Mouse (Mus musculus) embryonic facial prominence, embryonic 11.5 days (tissue): ENCODE measurements around the gene Nwd2. TPM values are rescaled to one million over a fixed set of nuclear protein-coding genes. Genes with fewer than 3 reads are reported as not detected.

Experiments used
- ATAC-seq: fragments of 200-750 bp; cut with Nextera tagmentation; replicated peaks from 2 replicates; pipeline ENCODE4 v1.8.0; 2017; ENCODE audit warnings: low read depth; ENCODE audit not compliant: insufficient number of reproducible peaks, low FRiP score, low TSS enrichment
- DNase-seq: peaks from one replicate; pipeline ENCODE4 v3.0.0-alpha.2; 2015; ENCODE audit warnings: low spot score
- H3K27ac ChIP-seq: fragments of 300-500 bp; sonication (generic); replicated peaks from 2 replicates; pipeline ENCODE4 v1.5.1; 2014; ENCODE audit warnings: mild to moderate bottlenecking, low read depth, low read length, control low read depth
- H3K27me3 ChIP-seq: fragments of 300-500 bp; sonication (generic); 2 replicates; pipeline ENCODE4 v1.6.1; 2014; ENCODE audit warnings: mild to moderate bottlenecking, low read length, moderate library complexity, mixed read lengths; ENCODE audit not compliant: control insufficient read depth, insufficient read depth
- H3K36me3 ChIP-seq: fragments of 300-500 bp; sonication (generic); replicated peaks from 2 replicates; pipeline ENCODE4 v1.6.1; 2014; ENCODE audit warnings: low read depth, mild to moderate bottlenecking, low read length, moderate library complexity, mixed read lengths; ENCODE audit not compliant: control insufficient read depth, insufficient read depth
- H3K4me1 ChIP-seq: fragments of 300-500 bp; sonication (generic); 2 replicates; pipeline ENCODE4 v1.6.1; 2014; ENCODE audit warnings: low read length, mixed read lengths; ENCODE audit not compliant: control insufficient read depth, insufficient read depth
- H3K4me2 ChIP-seq: fragments of 300-500 bp; sonication (generic); 2 replicates; pipeline ENCODE4 v1.6.1; 2014; ENCODE audit warnings: low read depth, mild to moderate bottlenecking, control low read depth, low read length, moderate library complexity
- H3K4me3 ChIP-seq: fragments of 300-500 bp; sonication (generic); 2 replicates; pipeline ENCODE4 v1.5.1; 2014; ENCODE audit warnings: low read depth, low read length, control low read depth
- H3K9ac ChIP-seq: fragments of 300-500 bp; sonication (generic); replicated peaks from 2 replicates; pipeline ENCODE4 v1.6.1; 2014; ENCODE audit warnings: mild to moderate bottlenecking, control low read depth, low read length
- H3K9me3 ChIP-seq: fragments of 300-500 bp; sonication (generic); replicated peaks from 2 replicates; pipeline ENCODE4 v1.6.1; 2016; ENCODE audit warnings: mild to moderate bottlenecking, low read length, inconsistent platforms, mixed read lengths; ENCODE audit not compliant: control insufficient read depth
- WGBS: fragments of 180-500 bp; shearing (Covaris S2); extraction: QIAGEN DNeasy Blood & Tissue Kit; methylation state at CpG from one replicate; pipeline ENCODE4 v1.1.7; 2014; 5-methylcytosine and 5-hydroxymethylcytosine counted together
- polyA plus RNA-seq: library from polyadenylated mRNA; unstranded; fragments of >200 nt; fragmentation: Nextera tagmentation; extraction: Ambion mirVana; gene quantifications from 2 replicates; pipeline ENCODE4 v1.2.1, GENCODE M21; 2014

The Nwd2 gene
- polyA plus RNA-seq, 1 experiment from 2014 or later, result 1.5 TPM

DNA sequence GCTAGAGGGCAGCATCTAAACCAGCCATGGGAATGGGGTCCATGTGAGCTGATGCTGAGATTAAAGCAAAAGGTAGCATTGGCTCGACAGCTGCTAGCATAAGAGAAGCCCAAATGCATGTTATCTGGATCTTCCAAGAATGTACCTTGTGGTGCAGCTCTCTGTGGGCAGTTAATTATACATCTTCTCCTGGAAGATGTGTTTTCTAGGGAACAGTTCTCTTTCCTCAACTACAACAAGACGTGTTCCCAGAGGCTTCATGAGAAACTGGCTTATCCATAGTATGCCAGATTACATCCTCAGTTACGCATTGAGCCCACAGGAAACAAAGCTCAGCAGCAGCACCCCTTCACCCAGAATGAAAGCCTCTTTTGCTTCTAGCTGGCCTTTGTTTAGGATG, 80.1 kb downstream of the Nwd2 start:
- WGBS, result 63% methylated on average over 3 of the region's 3 CpGs
- no peaks in the 10 kb centered on the region for H3K4me1 ChIP-seq
- no peak overlapping the region for H3K4me2 ChIP-seq
- no peak overlapping the region for H3K9ac ChIP-seq
- ATAC-seq, result no peak
- DNase-seq, result no peak
- H3K36me3 ChIP-seq, result no peaks in the 10 kb centered on the region
- no peaks in the 10 kb centered on the region for H3K27me3 ChIP-seq
- no peak overlapping the region for H3K27ac ChIP-seq
- no peaks in the 10 kb centered on the region for H3K9me3 ChIP-seq
- no peak overlapping the region for H3K4me3 ChIP-seq

DNA sequence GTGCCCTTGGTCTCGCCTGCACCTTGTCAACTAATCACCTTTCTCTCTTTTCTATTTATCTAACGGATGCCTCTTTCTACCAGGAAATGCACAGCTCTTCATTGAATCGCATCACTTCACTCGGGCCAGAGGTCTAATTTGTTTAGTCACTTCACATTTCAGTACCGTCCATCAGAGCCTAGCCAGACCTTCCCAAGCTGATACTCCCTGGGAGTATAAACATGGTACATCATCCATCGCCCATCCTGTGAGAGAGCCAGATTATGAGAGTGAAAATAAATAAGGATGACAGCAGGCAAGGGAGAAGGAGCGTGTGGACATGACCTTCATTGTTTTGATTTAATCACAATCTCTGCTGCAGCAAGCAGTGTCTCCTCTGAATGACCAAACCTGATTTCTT, 86.6 kb downstream of the Nwd2 start:
- no peak overlapping the region for H3K4me3 ChIP-seq
- ATAC-seq, result no peak
- H3K4me1 ChIP-seq, result no peaks in the 10 kb centered on the region
- 74% methylated on average over 7 of the region's 7 CpGs for WGBS
- H3K9ac ChIP-seq, result no peak overlapping the region
- no peaks in the 10 kb centered on the region for H3K9me3 ChIP-seq
- no peak overlapping the region for H3K27ac ChIP-seq
- no peak overlapping the region for H3K4me2 ChIP-seq
- DNase-seq, result no peak
- no peaks in the 10 kb centered on the region for H3K27me3 ChIP-seq
- H3K36me3 ChIP-seq, result no peaks in the 10 kb centered on the region

DNA sequence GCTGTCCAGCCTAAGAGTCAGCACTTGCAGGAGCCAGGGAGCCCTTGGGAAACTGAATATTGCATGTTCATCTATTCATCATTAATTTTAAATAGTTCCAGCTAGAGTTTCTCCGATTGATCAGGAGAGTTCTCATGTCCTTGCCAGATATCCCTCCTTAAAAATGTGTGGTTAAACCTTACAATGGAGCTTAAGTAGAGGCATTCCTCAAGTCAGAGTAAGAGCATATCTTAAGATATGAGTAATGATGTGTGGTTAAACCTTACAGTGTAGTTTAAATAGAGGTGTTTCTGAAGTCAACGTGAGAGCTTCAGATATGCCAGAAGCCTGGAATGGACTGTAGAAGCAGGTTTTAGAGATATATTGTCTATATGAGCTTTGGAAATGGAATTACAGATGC, 94.5 kb downstream of the Nwd2 start:
- H3K36me3 ChIP-seq, result no peaks in the 10 kb centered on the region
- H3K4me3 ChIP-seq, result no peak overlapping the region
- ATAC-seq (no peak), DNase-seq (no peak)
- no peaks in the 10 kb centered on the region for H3K9me3 ChIP-seq
- no peaks in the 10 kb centered on the region for H3K4me1 ChIP-seq
- no peaks in the 10 kb centered on the region for H3K27me3 ChIP-seq
- H3K9ac ChIP-seq, result no peak overlapping the region
- no peak overlapping the region for H3K4me2 ChIP-seq
- 89% methylated on average over 2 of the region's 2 CpGs for WGBS
- no peak overlapping the region for H3K27ac ChIP-seq

DNA sequence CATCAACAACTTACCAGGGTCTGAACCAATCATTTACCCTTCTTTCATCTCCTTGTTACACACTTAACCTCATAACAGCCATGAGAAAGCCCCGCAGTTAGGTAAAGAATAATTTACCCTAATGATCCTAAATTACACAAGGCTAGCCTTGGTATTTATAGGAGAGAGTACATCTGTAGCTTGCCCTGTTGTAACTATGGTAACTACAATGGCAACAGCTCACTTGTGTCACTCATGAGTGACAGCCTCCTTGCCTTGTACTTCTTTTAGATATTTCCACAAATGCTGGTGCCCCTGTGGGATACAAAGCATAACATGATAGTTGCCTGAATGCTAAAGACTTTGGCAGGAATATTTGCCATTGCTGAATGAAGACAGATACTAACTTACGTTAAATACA, 99.4 kb downstream of the Nwd2 start:
- no peaks in the 10 kb centered on the region for H3K4me1 ChIP-seq
- no peak overlapping the region for H3K4me2 ChIP-seq
- H3K27me3 ChIP-seq, result no peaks in the 10 kb centered on the region
- 69% methylated on average over 2 of the region's 2 CpGs for WGBS
- no peaks in the 10 kb centered on the region for H3K36me3 ChIP-seq
- H3K9me3 ChIP-seq, result no peaks in the 10 kb centered on the region
- ATAC-seq (no peak), DNase-seq (no peak)
- no peak overlapping the region for H3K9ac ChIP-seq
- H3K27ac ChIP-seq, result no peak overlapping the region
- H3K4me3 ChIP-seq, result no peak overlapping the region

DNA sequence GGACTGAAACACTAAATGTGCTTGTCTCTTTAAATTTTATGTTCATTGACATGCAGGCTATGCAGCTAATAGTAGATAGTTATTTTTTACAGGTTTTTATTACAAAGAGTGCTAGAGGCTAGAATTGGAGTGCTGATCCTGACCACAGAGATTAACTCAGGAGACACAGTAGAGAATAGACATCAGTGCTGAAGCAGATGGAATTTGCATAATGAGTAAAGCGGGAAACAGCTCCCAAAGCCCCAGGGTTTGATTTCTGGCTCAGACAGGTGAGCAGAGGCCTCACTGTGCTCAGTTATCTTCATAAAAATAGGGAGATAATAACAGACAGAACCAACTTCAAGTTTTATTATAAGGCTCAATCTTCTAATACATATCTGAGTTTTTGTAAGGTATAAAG, 99.9 kb downstream of the Nwd2 start:
- no peaks in the 10 kb centered on the region for H3K27me3 ChIP-seq
- no peak overlapping the region for H3K27ac ChIP-seq

DNA sequence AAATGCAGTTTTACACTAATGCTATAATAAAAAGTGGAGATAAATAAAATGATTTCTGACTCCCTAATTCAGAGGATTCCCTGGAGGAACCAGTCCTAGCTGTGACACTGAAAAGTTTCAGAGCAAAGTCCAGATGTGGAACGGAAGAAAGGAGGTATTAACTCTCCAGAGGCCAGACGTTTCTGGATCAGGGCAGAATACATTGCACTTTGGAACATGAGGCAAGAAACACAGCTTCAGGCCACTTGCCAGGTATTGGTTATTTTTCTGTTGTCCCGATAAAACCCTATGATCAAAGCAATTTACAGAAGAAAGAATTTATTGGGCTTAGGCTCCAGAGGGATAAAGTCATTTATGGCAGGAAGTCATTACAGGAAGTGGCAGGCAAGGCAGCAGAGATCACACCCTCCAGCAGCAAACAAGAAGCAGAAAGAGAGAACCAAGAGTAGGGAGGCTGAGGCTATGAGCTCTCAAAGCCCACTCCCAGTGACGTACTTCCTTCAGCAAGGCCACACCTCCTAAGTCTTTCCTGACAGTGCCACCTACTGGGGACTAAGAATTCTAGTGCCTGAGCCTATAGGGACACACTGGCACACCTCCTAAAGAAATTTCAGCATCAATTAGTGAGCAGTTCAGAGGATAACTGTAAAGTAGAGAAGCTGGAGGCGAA, 106.3 kb downstream of the Nwd2 start:
- Histone ChIP-seq H3K4me3 (no peak overlapping the region), H3K27ac (no peak overlapping the region), H3K4me1 (no peaks in the 10 kb centered on the region), H3K4me2 (no peak overlapping the region), H3K27me3 (no peaks in the 10 kb centered on the region), H3K9me3 (no peaks in the 10 kb centered on the region), H3K36me3 (no peaks in the 10 kb centered on the region), H3K9ac (no peak overlapping the region)
- 71% methylated on average over 5 of the region's 5 CpGs for WGBS
- DNase-seq (no peak), ATAC-seq (no peak)

More for the DNA sequence above, 99.9 kb downstream of the Nwd2 start:
- WGBS, result 61% methylated on average over 1 of the region's 1 CpGs
- Histone ChIP-seq H3K9ac (no peak overlapping the region), H3K4me2 (no peak overlapping the region), H3K36me3 (no peaks in the 10 kb centered on the region), H3K4me3 (no peak overlapping the region), H3K9me3 (no peaks in the 10 kb centered on the region), H3K4me1 (no peaks in the 10 kb centered on the region)
- no peak for ATAC-seq
- no peak for DNase-seq

DNA sequence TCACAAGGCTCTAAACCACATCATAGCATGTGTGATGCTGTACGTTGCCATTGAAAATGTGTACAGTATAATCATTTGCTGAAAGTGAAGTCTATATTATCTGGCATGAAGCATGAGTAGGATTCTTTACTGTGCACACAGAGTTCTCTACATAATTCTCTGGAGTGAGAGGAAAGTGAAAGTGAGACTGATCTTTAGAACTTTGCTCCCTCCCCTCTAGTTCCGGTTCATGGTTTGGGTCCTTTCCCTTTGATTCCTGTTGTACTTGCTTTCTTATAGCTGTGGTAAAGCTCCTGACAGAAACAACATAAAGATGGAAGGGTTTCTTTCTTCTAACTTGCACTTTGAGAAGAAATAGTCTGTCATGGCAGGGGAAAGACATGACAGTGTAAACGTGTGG, 107.0 kb downstream of the Nwd2 start:
- no peaks in the 10 kb centered on the region for H3K27me3 ChIP-seq
- H3K4me3 ChIP-seq, result no peak overlapping the region
- no peaks in the 10 kb centered on the region for H3K36me3 ChIP-seq
- H3K4me1 ChIP-seq, result no peaks in the 10 kb centered on the region
- 86% methylated on average over 3 of the region's 3 CpGs for WGBS
- DNase-seq (no peak), ATAC-seq (no peak)
- H3K9ac ChIP-seq, result no peak overlapping the region
- no peak overlapping the region for H3K4me2 ChIP-seq
- H3K9me3 ChIP-seq, result no peaks in the 10 kb centered on the region
- H3K27ac ChIP-seq, result no peak overlapping the region

DNA sequence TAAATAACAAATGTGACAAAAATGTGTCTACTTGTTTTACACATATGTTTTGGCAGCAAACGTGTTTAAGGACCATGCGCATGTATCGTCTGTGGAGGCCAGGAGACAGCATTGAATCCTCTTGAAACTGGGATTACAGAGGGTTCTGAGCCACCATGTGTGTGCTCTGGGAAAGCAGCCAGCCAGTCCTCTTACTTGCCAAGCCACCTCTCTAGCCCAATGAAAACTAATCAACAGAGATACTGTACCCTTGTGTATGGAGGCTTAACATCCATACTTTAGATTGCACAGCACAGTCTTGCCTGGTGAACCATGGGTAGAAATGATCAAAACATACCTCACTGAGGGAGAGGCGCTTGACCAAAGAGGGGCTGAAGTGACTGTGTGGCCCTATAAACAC, 117.0 kb downstream of the Nwd2 start:
- Histone ChIP-seq H3K9me3 (no peaks in the 10 kb centered on the region), H3K36me3 (no peaks in the 10 kb centered on the region), H3K4me2 (no peak overlapping the region), H3K27me3 (no peaks in the 10 kb centered on the region), H3K4me1 (no peaks in the 10 kb centered on the region; the same call in 1 of the 2 replicates), H3K27ac (no peak overlapping the region), H3K9ac (no peak overlapping the region), H3K4me3 (no peak overlapping the region)
- 89% methylated on average over 4 of the region's 4 CpGs for WGBS
- no peak for ATAC-seq
- DNase-seq, result no peak
